Comparison of ENCODE assay signal across 9 mouse cellular contexts in genomic region chr13:41097324-41098058, GRCm38 (mm10). TPM values are rescaled to one million over a fixed set of nuclear protein-coding genes. Genes with fewer than 3 reads are reported as not detected.
DNase-seq lines count a peak whose midpoint lies in the region; ATAC-seq and TF ChIP-seq lines count a peak whose summit lies in the region.
"Had no signal": no experiment of that assay in that cellular context is flagged by ENCODE, and none has a peak within 500 bp of the region (broad histone marks: within the 10 kb centered on the region; RNA-seq: fewer than 3 reads in every experiment).

No protein-coding gene starts in this region.

- H3K4me2 ChIP-seq in CH12.LX (ENCODE audit: insufficient read depth, low read depth, poor library complexity, severe bottlenecking) = no peak overlapping the region
- H3K4me2 ChIP-seq in liver, embryonic 15.5 days = peak overlapping the region; percentile 14
- no peak overlapping the region for H3K4me2 ChIP-seq in forebrain, postnatal 0 days (ENCODE audit: low read depth)
- H3K4me2 ChIP-seq: embryonic facial prominence, embryonic 12.5 days; lung, embryonic 15.5 days had no signal

- dilution Hi-C loops in CH12.LX (cut with MboI; ENCODE audit: extremely low pct_ligation_motif_present, extremely low pct_unique_long_range_greater_than_20kb, low sequenced_read_pairs) = no loop called here

- H3K27me3 ChIP-seq in CH12.LX (replicated peaks) = peaks cover 2% of the 10 kb centered on the region
- no peaks in the 10 kb centered on the region for H3K27me3 ChIP-seq in heart, adult 2 months (ENCODE audit: control insufficient read depth, insufficient read depth, low read length)
- H3K27me3 ChIP-seq in liver, embryonic 15.5 days = peaks cover 14% of the 10 kb centered on the region
- H3K27me3 ChIP-seq in forebrain, postnatal 0 days (ENCODE audit: insufficient read depth, low read length) = no peaks in the 10 kb centered on the region
- H3K27me3 ChIP-seq: embryonic facial prominence, embryonic 12.5 days had no signal

- no peak overlapping the region for H3K27ac ChIP-seq in CH12.LX (ENCODE audit: insufficient read depth, low read depth)
- no peak overlapping the region for H3K27ac ChIP-seq in heart, adult 2 months
- no peak overlapping the region for H3K27ac ChIP-seq in liver, embryonic 15.5 days (replicated peaks)
- no peak overlapping the region for H3K27ac ChIP-seq in forebrain, postnatal 0 days (ENCODE audit: low read depth, low read length)
- H3K27ac ChIP-seq: embryonic facial prominence, embryonic 12.5 days; lung, embryonic 15.5 days had no signal

- in situ Hi-C loops in CH12.LX (cut with MboI; ENCODE audit: low pct_ligation_motif_present, low pct_unique_long_range_greater_than_20kb, low sequenced_read_pairs) = no loop called here

- 20% methylated on average over 16 of the region's 16 CpGs for WGBS in heart, adult 2 months
- 23% methylated on average over 16 of the region's 16 CpGs for WGBS in liver, embryonic 15.5 days (ENCODE audit: insufficient replicate concordance)
- WGBS in forebrain, postnatal 0 days = 87% methylated on average over 16 of the region's 16 CpGs

- peak; percentile 39; the same call in 1 of the 2 replicates for TF ChIP-seq POLR2A in CH12.LX (IDR thresholded peaks at IDR 0.05; ENCODE audit: low read depth, low read length)
- TF ChIP-seq POLR2A in heart, adult 2 months (IDR thresholded peaks at IDR 0.05; ENCODE audit: insufficient read depth, low read depth, low read length) = no peak

- ATAC-seq in liver, embryonic 15.5 days (ENCODE audit: insufficient read depth) = no peak
- no peak for ATAC-seq in forebrain, postnatal 0 days

- H3K9ac ChIP-seq in CH12.LX (ENCODE audit: insufficient read depth, low read depth) = no peak overlapping the region
- H3K9ac ChIP-seq in heart, adult 2 months (ENCODE audit: low read depth, low read length) = no peak overlapping the region
- no peak overlapping the region for H3K9ac ChIP-seq in liver, embryonic 15.5 days
- no peak overlapping the region for H3K9ac ChIP-seq in forebrain, postnatal 0 days
- H3K9ac ChIP-seq: embryonic facial prominence, embryonic 12.5 days; lung, embryonic 15.5 days had no signal

- TF ChIP-seq RAD21 in CH12.LX (IDR thresholded peaks at IDR 0.05; ENCODE audit: low read depth, low read length) = no peak

- no peak for TF ChIP-seq EP300 in CH12.LX (IDR thresholded peaks at IDR 0.05; ENCODE audit: low read length)
- TF ChIP-seq EP300 in heart, adult 2 months (IDR thresholded peaks at IDR 0.05; ENCODE audit: insufficient read depth, low read depth, low read length) = no peak

- no peak for TF ChIP-seq CTCF in CH12.LX (conservative IDR thresholded peaks at IDR 0.05 in 1 of 2, IDR thresholded peaks at IDR 0.05 in 1 of 2; ENCODE audit: low read depth in 2 of 2, low read length in 2 of 2)
- no peak for TF ChIP-seq CTCF in heart, adult 2 months (IDR thresholded peaks at IDR 0.05)
- TF ChIP-seq CTCF in forebrain, postnatal 0 days (IDR thresholded peaks at IDR 0.05; ENCODE audit: low read depth) = no peak

- peaks cover 0 to 21% of the 10 kb centered on the region in 2 experiments; a peak in 2 of 4 replicates for H3K4me1 ChIP-seq in CH12.LX (ENCODE audit: control insufficient read depth in 1 of 2, insufficient read depth in 2 of 2)
- no peaks in the 10 kb centered on the region; the same call in 1 of the 2 replicates for H3K4me1 ChIP-seq in heart, adult 2 months (ENCODE audit: control insufficient read depth, insufficient read depth, low read length)
- H3K4me1 ChIP-seq in liver, embryonic 15.5 days (replicated peaks) = peaks cover 15% of the 10 kb centered on the region
- H3K4me1 ChIP-seq in forebrain, postnatal 0 days (ENCODE audit: insufficient read depth) = no peaks in the 10 kb centered on the region
- H3K4me1 ChIP-seq: embryonic facial prominence, embryonic 12.5 days; lung, embryonic 15.5 days had no signal

- DNase-seq in CH12.LX (ENCODE audit: extremely low read depth) = peak; percentile 18
- DNase-seq in heart, adult 2 months = peak in 1 of 2 experiments; percentile 64
- DNase-seq in spleen, postnatal 36 days (ENCODE audit: low spot score in 2 of 2) = peak; percentile 73 to 76
- no peak for DNase-seq in gastrocnemius, postnatal 25 days
- no peak for DNase-seq in embryo, embryonic 11 days
- DNase-seq in forebrain, postnatal 0 days = no peak

- H3K4me3 ChIP-seq in CH12.LX (replicated peaks in 1 of 3; ENCODE audit: low read depth in 2 of 3, low read length in 2 of 3, poor library complexity in 1 of 3) = no peak overlapping the region
- H3K4me3 ChIP-seq in heart, adult 2 months = peak overlapping the region; percentile 9; the same call in 1 of the 2 replicates
- no peak overlapping the region for H3K4me3 ChIP-seq in liver, embryonic 15.5 days (replicated peaks)
- no peak overlapping the region for H3K4me3 ChIP-seq in forebrain, postnatal 0 days (ENCODE audit: low read depth, low read length)
- H3K4me3 ChIP-seq: embryonic facial prominence, embryonic 12.5 days; lung, embryonic 15.5 days had no signal

- H3K36me3 ChIP-seq in CH12.LX (replicated peaks in 1 of 2; ENCODE audit: control insufficient read depth in 1 of 2, insufficient read depth in 1 of 2, low read length in 1 of 2) = peaks cover 0 to 6% of the 10 kb centered on the region in 2 experiments
- H3K36me3 ChIP-seq in heart, adult 2 months (ENCODE audit: control insufficient read depth, insufficient read depth, low read length) = no peaks in the 10 kb centered on the region
- H3K36me3 ChIP-seq in liver, embryonic 15.5 days (replicated peaks) = no peaks in the 10 kb centered on the region
- H3K36me3 ChIP-seq in forebrain, postnatal 0 days (ENCODE audit: insufficient read depth) = no peaks in the 10 kb centered on the region
- H3K36me3 ChIP-seq: embryonic facial prominence, embryonic 12.5 days; lung, embryonic 15.5 days had no signal

- no peaks in the 10 kb centered on the region for H3K9me3 ChIP-seq in CH12.LX (replicated peaks; ENCODE audit: low read length)
- H3K9me3 ChIP-seq in liver, embryonic 15.5 days (replicated peaks) = no peaks in the 10 kb centered on the region
- H3K9me3 ChIP-seq in forebrain, postnatal 0 days (ENCODE audit: low read length) = no peaks in the 10 kb centered on the region
- H3K9me3 ChIP-seq: embryonic facial prominence, embryonic 12.5 days; lung, embryonic 15.5 days had no signal

- no peaks in the 10 kb centered on the region for H3K79me2 ChIP-seq in CH12.LX (replicated peaks; ENCODE audit: control insufficient read depth, extremely low read depth, insufficient read depth, poor library complexity, severe bottlenecking)
- no peaks in the 10 kb centered on the region for H3K79me2 ChIP-seq in heart, adult 2 months (replicated peaks; ENCODE audit: control insufficient read depth, insufficient read depth, low read length)

- intact Hi-C loops in heart, adult 2 months (cut with DNase I) = no loop called here

TF ChIP-seq in CH12.LX, 34 proteins besides CTCF, POLR2A, EP300 and RAD21:
- TF ChIP-seq SMC3 (IDR thresholded peaks at IDR 0.05; ENCODE audit: low read depth, low read length) = no peak
- no peak for TF ChIP-seq TBP (conservative IDR thresholded peaks at IDR 0.05; ENCODE audit: low read depth, low read length)
- TF ChIP-seq NRF1 (IDR thresholded peaks at IDR 0.05; ENCODE audit: low read depth, low read length) = peak; percentile 80
- no peak for TF ChIP-seq USF1 (IDR thresholded peaks at IDR 0.05; ENCODE audit: low read depth, low read length)
- TF ChIP-seq IRF4 (IDR thresholded peaks at IDR 0.05; ENCODE audit: low read depth, low read length) = peak; percentile 31; the same call in 1 of the 2 replicates
- TF ChIP-seq ELF1 (IDR thresholded peaks at IDR 0.05; ENCODE audit: low read depth, low read length) = peak; percentile 57

RNA-seq across cellular contexts. Expression of gene Gcm2, which starts 13.3 kb away (rescaled TPM):
- total RNA-seq in CH12.LX (2012; rRNA removed) (1.4 and 2.4 TPM in 2 replicates), CH12.LX (2014; rRNA removed) (8.0 and 8.7 TPM in 2 replicates)
- 7.2 and 9.0 TPM in 2 replicates for polyA plus RNA-seq in CH12.LX (2012; ENCODE audit: insufficient read length, low read depth)
- not detected for total RNA-seq in heart, adult 2 months (2021)
- not detected in 2 replicates for polyA plus RNA-seq in heart, adult 2 months (2012; rRNA removed)
- not detected in 2 replicates for polyA plus RNA-seq in liver, embryonic 15.5 days (2015; fragmentation: Nextera tagmentation; extraction: Ambion mirVana)
- not detected for total RNA-seq in gastrocnemius, postnatal 25 days (2021)
- total RNA-seq in forebrain, postnatal 0 days (2014; rRNA removed) = not detected in 2 replicates
- not detected in 2 replicates for polyA plus RNA-seq in forebrain, postnatal 0 days (2015; fragmentation: Nextera tagmentation; extraction: Ambion mirVana)
- polyA plus RNA-seq: lung, embryonic 15.5 days had no signal

RNA-seq across cellular contexts. Expression of gene Sycp2l, which starts 16.6 kb away (rescaled TPM):
- 0.21 TPM in 1 of 2 replicates, not detected in the other for total RNA-seq in CH12.LX (2012; rRNA removed)
- total RNA-seq in CH12.LX (2014; rRNA removed) = 0.36 and 1.0 TPM in 2 replicates
- 1.3 and 1.9 TPM in 2 replicates for polyA plus RNA-seq in CH12.LX (2012; ENCODE audit: insufficient read length, low read depth)
- total RNA-seq in heart, adult 2 months (2021) = not detected
- polyA plus RNA-seq in heart, adult 2 months (2012; rRNA removed) = not detected in 2 replicates
- polyA plus RNA-seq in liver, embryonic 15.5 days (2015; fragmentation: Nextera tagmentation; extraction: Ambion mirVana) = not detected in 2 replicates
- total RNA-seq in gastrocnemius, postnatal 25 days (2021) = under 1 TPM in 1 of 2 experiments, not detected in 1; 0.13 TPM
- not detected in 2 replicates for total RNA-seq in forebrain, postnatal 0 days (2014; rRNA removed)
- not detected in 2 replicates for polyA plus RNA-seq in forebrain, postnatal 0 days (2015; fragmentation: Nextera tagmentation; extraction: Ambion mirVana)
- polyA plus RNA-seq: lung, embryonic 15.5 days had no signal

RNA-seq across cellular contexts. Expression of gene Mak, which starts 18.0 kb away (rescaled TPM):
- total RNA-seq in CH12.LX (2012; rRNA removed) = not detected in 2 replicates
- not detected in 2 replicates for total RNA-seq in CH12.LX (2014; rRNA removed)
- not detected in 2 replicates for polyA plus RNA-seq in CH12.LX (2012; ENCODE audit: insufficient read length, low read depth)
- total RNA-seq in heart, adult 2 months (2021) = not detected
- polyA plus RNA-seq in heart, adult 2 months (2012; rRNA removed) = 0.25 TPM in 1 of 2 replicates, not detected in the other
- 0.10 and 0.31 TPM in 2 replicates for polyA plus RNA-seq in liver, embryonic 15.5 days (2015; fragmentation: Nextera tagmentation; extraction: Ambion mirVana)
- total RNA-seq in gastrocnemius, postnatal 25 days (2021) = not detected
- total RNA-seq in forebrain, postnatal 0 days (2014; rRNA removed) = 1.5 and 2.3 TPM in 2 replicates
- polyA plus RNA-seq in forebrain, postnatal 0 days (2015; fragmentation: Nextera tagmentation; extraction: Ambion mirVana) = 1.2 and 1.9 TPM in 2 replicates

Comparison
In these comparisons a context has a peak if more than half of its experiments do, and no peak if none do; other contexts are left out.
1. DNase-seq: peak in CH12.LX (single experiment) and spleen, postnatal 36 days (2 of 2); none in gastrocnemius, postnatal 25 days (single experiment), embryo, embryonic 11 days (single experiment) and forebrain, postnatal 0 days (single experiment).